ENCODE assay signal across 8 mouse cellular contexts in genomic region chr19:24555466-24555903, GRCm38 (mm10). TPM values are rescaled to one million over a fixed set of nuclear protein-coding genes. Genes with fewer than 3 reads are reported as not detected.
DNase-seq lines count a peak whose midpoint lies in the region; ATAC-seq and TF ChIP-seq lines count a peak whose summit lies in the region.

Pip5k1b (minus strand) TSS chr19:24555872.

- H3K4me1 ChIP-seq in CH12.LX (ENCODE audit: control insufficient read depth in 1 of 2, insufficient read depth in 2 of 2), result peaks cover 3 to 13% of the 10 kb centered on the region in 2 experiments; a peak in 2 of 4 replicates
- no peaks in the 10 kb centered on the region for H3K4me1 ChIP-seq in brown adipose tissue, adult 24 weeks (ENCODE audit: control insufficient read depth, insufficient read depth, insufficient read length, low read length)
- H3K4me1 ChIP-seq in heart, embryonic 15.5 days (replicated peaks), result peaks cover 34% of the 10 kb centered on the region
- H3K4me1 ChIP-seq in liver, embryonic 16.5 days (ENCODE audit: control insufficient read depth, low read depth, low read length), result peaks cover 29% of the 10 kb centered on the region
- peaks cover 25% of the 10 kb centered on the region for H3K4me1 ChIP-seq in neural tube, embryonic 13.5 days (replicated peaks)

- dilution Hi-C loops in CH12.LX (cut with MboI; ENCODE audit: extremely low pct_ligation_motif_present, extremely low pct_unique_long_range_greater_than_20kb, low sequenced_read_pairs), result no loop called here

- TF ChIP-seq CTCF in CH12.LX (conservative IDR thresholded peaks at IDR 0.05 in 1 of 2, IDR thresholded peaks at IDR 0.05 in 1 of 2; ENCODE audit: low read depth in 2 of 2, low read length in 2 of 2), result peak in 1 of 2 experiments; percentile 43; a peak in 2 of 4 replicates

- no peaks in the 10 kb centered on the region for H3K36me3 ChIP-seq in CH12.LX (replicated peaks in 1 of 2; ENCODE audit: control insufficient read depth in 1 of 2, insufficient read depth in 1 of 2, low read length in 1 of 2)
- H3K36me3 ChIP-seq in heart, embryonic 15.5 days, result no peaks in the 10 kb centered on the region
- no peaks in the 10 kb centered on the region for H3K36me3 ChIP-seq in liver, embryonic 16.5 days (ENCODE audit: control insufficient read depth, insufficient read depth)
- H3K36me3 ChIP-seq in neural tube, embryonic 13.5 days, result no peaks in the 10 kb centered on the region

- no peak for TF ChIP-seq EP300 in CH12.LX (IDR thresholded peaks at IDR 0.05; ENCODE audit: low read length)

- peak; percentile 37 for DNase-seq in CH12.LX (ENCODE audit: extremely low read depth)
- DNase-seq in kidney, postnatal 14 days, result peak; percentile 59
- peak; percentile 63 for DNase-seq in thymus, postnatal 0 days (ENCODE audit: low spot score)

- H3K9ac ChIP-seq in CH12.LX (ENCODE audit: insufficient read depth, low read depth), result peak within 1 kb of the TSS; percentile 27
- peak within 1 kb of the TSS; percentile 88 for H3K9ac ChIP-seq in heart, embryonic 15.5 days
- H3K9ac ChIP-seq in liver, embryonic 16.5 days (ENCODE audit: low read depth, low read length), result peak within 1 kb of the TSS; percentile 94
- peak within 1 kb of the TSS; percentile 81 for H3K9ac ChIP-seq in neural tube, embryonic 13.5 days

- H3K4me3 ChIP-seq in CH12.LX (replicated peaks in 1 of 3; ENCODE audit: low read depth in 2 of 3, low read length in 2 of 3, poor library complexity in 1 of 3), result peak within 1 kb of the TSS; percentile 38 to 90 (median 75)
- peak within 1 kb of the TSS; percentile 75 for H3K4me3 ChIP-seq in brown adipose tissue, adult 24 weeks (ENCODE audit: insufficient read depth, low read depth, low read length)
- peak within 1 kb of the TSS; percentile 92 for H3K4me3 ChIP-seq in heart, embryonic 15.5 days
- peak within 1 kb of the TSS; percentile 89 for H3K4me3 ChIP-seq in liver, embryonic 16.5 days (ENCODE audit: low read depth, low read length)
- peak within 1 kb of the TSS; percentile 80 for H3K4me3 ChIP-seq in neural tube, embryonic 13.5 days

- H3K27me3 ChIP-seq in CH12.LX (replicated peaks), result peaks cover 39% of the 10 kb centered on the region
- H3K27me3 ChIP-seq in heart, embryonic 15.5 days, result no peaks in the 10 kb centered on the region
- H3K27me3 ChIP-seq in liver, embryonic 16.5 days (ENCODE audit: control insufficient read depth, insufficient read depth, low read depth, low read length), result peaks cover 28% of the 10 kb centered on the region
- H3K27me3 ChIP-seq in neural tube, embryonic 13.5 days, result peaks cover 24% of the 10 kb centered on the region

- no peak within 1 kb of the TSS for H3K27ac ChIP-seq in CH12.LX (ENCODE audit: insufficient read depth, low read depth)
- H3K27ac ChIP-seq in brown adipose tissue, adult 24 weeks (replicated peaks; ENCODE audit: low read depth, low read length), result no peak within 1 kb of the TSS
- peak within 1 kb of the TSS; percentile 94 for H3K27ac ChIP-seq in heart, embryonic 15.5 days
- peak within 1 kb of the TSS; percentile 81 for H3K27ac ChIP-seq in liver, embryonic 16.5 days (ENCODE audit: low read length)
- H3K27ac ChIP-seq in neural tube, embryonic 13.5 days (replicated peaks), result peak within 1 kb of the TSS; percentile 57

- peaks cover under 1% of the 10 kb centered on the region for H3K9me3 ChIP-seq in CH12.LX (replicated peaks; ENCODE audit: low read length)
- H3K9me3 ChIP-seq in heart, embryonic 15.5 days (replicated peaks), result no peaks in the 10 kb centered on the region
- no peaks in the 10 kb centered on the region for H3K9me3 ChIP-seq in liver, embryonic 16.5 days (replicated peaks; ENCODE audit: control insufficient read depth, low read length)
- no peaks in the 10 kb centered on the region for H3K9me3 ChIP-seq in neural tube, embryonic 13.5 days

- TF ChIP-seq RAD21 in CH12.LX (IDR thresholded peaks at IDR 0.05; ENCODE audit: low read depth, low read length), result peak; percentile 25

- in situ Hi-C loops in CH12.LX (cut with MboI; ENCODE audit: low pct_ligation_motif_present, low pct_unique_long_range_greater_than_20kb, low sequenced_read_pairs), result no loop called here

- H3K4me2 ChIP-seq in CH12.LX (ENCODE audit: insufficient read depth, low read depth, poor library complexity, severe bottlenecking), result peak within 1 kb of the TSS; percentile 95
- H3K4me2 ChIP-seq in heart, embryonic 15.5 days, result peak within 1 kb of the TSS; percentile 90
- H3K4me2 ChIP-seq in liver, embryonic 16.5 days (ENCODE audit: low read depth, low read length), result peak within 1 kb of the TSS; percentile 99
- H3K4me2 ChIP-seq in neural tube, embryonic 13.5 days, result peak within 1 kb of the TSS; percentile 97

- ATAC-seq in erythroid progenitor cell, adult 5-6 weeks (replicated peaks; ENCODE audit: low FRiP score, poor library complexity, severe bottlenecking), result peak; percentile 50
- ATAC-seq in heart, embryonic 15.5 days (replicated peaks; ENCODE audit: insufficient number of reproducible peaks, insufficient read depth, low FRiP score, low read depth), result peak; percentile 59
- peak; percentile 50 for ATAC-seq in liver, embryonic 16.5 days (ENCODE audit: low read depth)
- peak; percentile 66 for ATAC-seq in neural tube, embryonic 13.5 days (ENCODE audit: low read depth)

- TF ChIP-seq POLR2A in CH12.LX (IDR thresholded peaks at IDR 0.05; ENCODE audit: low read depth, low read length), result no peak

- WGBS in heart, embryonic 15.5 days, result 0% methylated on average over 39 of the region's 39 CpGs
- WGBS in liver, embryonic 16.5 days (ENCODE audit: insufficient replicate concordance), result under 1% methylated on average over 28 of the region's 39 CpGs
- 0% methylated on average over 21 of the region's 39 CpGs for WGBS in neural tube, embryonic 13.5 days

- H3K79me2 ChIP-seq in CH12.LX (replicated peaks; ENCODE audit: control insufficient read depth, extremely low read depth, insufficient read depth, poor library complexity, severe bottlenecking), result no peaks in the 10 kb centered on the region

TF ChIP-seq in CH12.LX, 34 proteins besides CTCF, POLR2A, EP300 and RAD21:
- no peak for TF ChIP-seq CHD2 (IDR thresholded peaks at IDR 0.05; ENCODE audit: low read length)
- TF ChIP-seq NRF1 (IDR thresholded peaks at IDR 0.05; ENCODE audit: low read depth, low read length), result peak; percentile 39
- TF ChIP-seq ELF1 (IDR thresholded peaks at IDR 0.05; ENCODE audit: low read depth, low read length), result no peak
- TF ChIP-seq ZMIZ1 (IDR thresholded peaks at IDR 0.05; ENCODE audit: low read depth, low read length), result no peak
- TF ChIP-seq MYC (IDR thresholded peaks at IDR 0.05; ENCODE audit: low read depth, low read length), result no peak
- no peak for TF ChIP-seq IRF4 (IDR thresholded peaks at IDR 0.05; ENCODE audit: low read depth, low read length)

RNA-seq across cellular contexts. Expression of gene Pip5k1b, which starts in this region (rescaled TPM):
- total RNA-seq in CH12.LX (2012; rRNA removed) (0.92 and 1.7 TPM in 2 replicates), CH12.LX (2014; rRNA removed) (1.9 and 2.0 TPM in 2 replicates)
- 2.9 and 3.7 TPM in 2 replicates for polyA plus RNA-seq in CH12.LX (2012; ENCODE audit: insufficient read length, low read depth)
- not detected in 2 replicates for polyA plus RNA-seq in brown adipose tissue, adult 24 weeks (2012; ENCODE audit: insufficient read depth, insufficient read length, missing spikeins)
- total RNA-seq in erythroid progenitor cell, adult 5-6 weeks (2015; ENCODE audit: low replicate concordance), result 96.8 and 117 TPM in 2 replicates
- 70.0 and 92.0 TPM in 2 replicates for total RNA-seq in erythroid progenitor cell, adult 5-6 weeks (2017; ENCODE audit: low replicate concordance)
- polyA plus RNA-seq in heart, embryonic 15.5 days (2015; fragmentation: Nextera tagmentation; extraction: Ambion mirVana), result 7.5 and 9.3 TPM in 2 replicates
- 8.3 and 8.7 TPM in 2 replicates for polyA plus RNA-seq in liver, embryonic 16.5 days (2015; fragmentation: Nextera tagmentation; extraction: Ambion mirVana)
- polyA plus RNA-seq in neural tube, embryonic 13.5 days (2015; fragmentation: Nextera tagmentation; extraction: Ambion mirVana), result 0.82 and 1.4 TPM in 2 replicates
- polyA plus RNA-seq in thymus, postnatal 0 days (2015; fragmentation: Nextera tagmentation; extraction: Ambion mirVana), result 5.1 and 6.1 TPM in 2 replicates

Comparison
In these comparisons a context has a peak if more than half of its experiments do, and no peak if none do; other contexts are left out.
1. RNA of gene Pip5k1b (total RNA-seq): 70.0 to 117 TPM in erythroid progenitor cell, adult 5-6 weeks; 0.92 to 2.0 TPM in CH12.LX; every median in the first group is over 10 times any median in the second.
2. H3K27ac ChIP-seq: peak in heart, embryonic 15.5 days (single experiment), liver, embryonic 16.5 days (single experiment) and neural tube, embryonic 13.5 days (single experiment); none in CH12.LX (single experiment) and brown adipose tissue, adult 24 weeks (single experiment).
3. H3K9ac ChIP-seq: peak in every context shown above with its lines; median percentile 94 in liver, embryonic 16.5 days; 88 in heart, embryonic 15.5 days; 81 in neural tube, embryonic 13.5 days; 27 in CH12.LX.
4. Peak in every context shown above with its lines, with median percentiles within 50 percentile points of each other: DNase-seq, H3K4me2 ChIP-seq, H3K4me3 ChIP-seq and ATAC-seq.